Mouse (Mus musculus): Measurements from ENCODE around the gene Mdk. TPM values are rescaled to one million over a fixed set of nuclear protein-coding genes. Genes with fewer than 3 reads are reported as not detected.

Gene Mdk
- polyA plus RNA-seq, 1 experiment from 2014 or later, result 501 TPM

DNA sequence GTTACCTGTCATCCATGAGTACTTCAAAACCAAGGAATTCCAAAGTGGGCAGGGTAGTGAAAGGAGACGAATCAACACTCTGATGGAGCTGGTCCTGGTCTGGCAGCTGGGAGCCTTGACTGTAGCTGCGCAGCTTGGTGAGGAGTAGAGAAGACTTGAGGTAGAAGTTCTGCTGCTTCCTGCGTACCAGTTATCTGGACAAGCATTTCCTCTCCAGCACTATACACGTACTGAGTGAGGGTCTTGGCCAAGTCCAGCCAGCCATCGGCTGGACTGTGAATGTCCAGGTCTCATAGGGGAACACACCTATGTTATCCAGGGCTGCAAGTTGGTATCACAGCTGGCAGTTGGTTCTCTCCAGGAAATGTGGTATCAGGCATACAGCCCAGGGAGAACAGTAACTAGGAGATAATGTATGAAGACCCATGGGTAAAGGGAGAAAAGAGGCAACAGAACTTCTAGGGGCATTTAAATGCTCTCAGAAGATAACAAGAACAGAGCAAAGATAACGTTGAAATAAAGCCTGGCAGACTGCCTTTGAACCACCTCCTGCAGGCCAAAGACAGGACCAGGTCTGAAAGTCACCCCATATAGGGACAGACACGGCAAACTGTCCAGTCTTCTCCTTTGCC, 15.6 kb downstream of the Mdk start:
- Histone ChIP-seq H3K4me3 (ENCODE audit: low read depth, low read length) (no peak overlapping the region), H3K27ac (ENCODE audit: low read depth, low read length) (0 out of 2 replicates have a peak overlapping the region, but pooled peaks have one; percentile 33), H3K4me2 (peak overlapping the region; percentile 12; the same call in 1 of the 2 replicates), H3K9ac (ENCODE audit: low read depth, low read length) (no peak overlapping the region), H3K9me3 (ENCODE audit: control insufficient read depth, low read length) (no peaks in the 10 kb centered on the region), H3K4me1 (replicated peaks; ENCODE audit: control insufficient read depth, insufficient read depth, low read length) (peaks cover 31% of the 10 kb centered on the region), H3K36me3 (ENCODE audit: control insufficient read depth, insufficient read depth, low read length) (peaks cover 21% of the 10 kb centered on the region), H3K27me3 (replicated peaks; ENCODE audit: control insufficient read depth, insufficient read depth, low read length) (peaks cover 10% of the 10 kb centered on the region)
- ATAC-seq (replicated peaks; ENCODE audit: low FRiP score) (peak; percentile 72), DNase-seq (ENCODE audit: low spot score) (no peak)
- WGBS, result 50% methylated on average over 7 of the region's 7 CpGs

GRCm38 (mm10) chr2:91913328-91914110, 18.6 kb downstream of the Mdk start:
- Histone ChIP-seq H3K27ac (ENCODE audit: low read depth, low read length) (no peak overlapping the region), H3K4me2 (no peak overlapping the region), H3K4me1 (replicated peaks; ENCODE audit: control insufficient read depth, insufficient read depth, low read length) (peaks cover 28% of the 10 kb centered on the region), H3K9me3 (ENCODE audit: control insufficient read depth, low read length) (no peaks in the 10 kb centered on the region), H3K9ac (ENCODE audit: low read depth, low read length) (no peak overlapping the region), H3K27me3 (replicated peaks; ENCODE audit: control insufficient read depth, insufficient read depth, low read length) (no peaks in the 10 kb centered on the region), H3K4me3 (ENCODE audit: low read depth, low read length) (no peak overlapping the region), H3K36me3 (ENCODE audit: control insufficient read depth, insufficient read depth, low read length) (peaks cover 24% of the 10 kb centered on the region)
- WGBS, result 74% methylated on average over 7 of the region's 7 CpGs
- ATAC-seq (replicated peaks; ENCODE audit: low FRiP score) (0 out of 2 replicates have a peak, but pooled peaks have one; percentile 29), DNase-seq (ENCODE audit: low spot score) (no peak)

- 63% methylated on average over 3 of the region's 3 CpGs for WGBS
- peaks cover 27% of the 10 kb centered on the region for H3K4me1 ChIP-seq (replicated peaks; ENCODE audit: control insufficient read depth, insufficient read depth, low read length)
Measured at GRCm38 (mm10) chr2:91912616-91913015, 19.5 kb downstream of the Mdk start.

GRCm38 (mm10) chr2:91906141-91906540, 26.0 kb downstream of the Mdk start:
- Histone ChIP-seq H3K9me3 (ENCODE audit: control insufficient read depth, low read length) (no peaks in the 10 kb centered on the region), H3K4me3 (ENCODE audit: low read depth, low read length) (no peak overlapping the region), H3K4me2 (no peak overlapping the region), H3K27me3 (replicated peaks; ENCODE audit: control insufficient read depth, insufficient read depth, low read length) (no peaks in the 10 kb centered on the region), H3K36me3 (ENCODE audit: control insufficient read depth, insufficient read depth, low read length) (peaks cover 10% of the 10 kb centered on the region; the same call in 1 of the 2 replicates), H3K27ac (ENCODE audit: low read depth, low read length) (no peak overlapping the region), H3K4me1 (replicated peaks; ENCODE audit: control insufficient read depth, insufficient read depth, low read length) (no peaks in the 10 kb centered on the region), H3K9ac (ENCODE audit: low read depth, low read length) (no peak overlapping the region)
- whole genome bisulfite sequencing, result 94% methylated on average over 2 of the region's 2 CpGs
- no peak for DNase-seq (ENCODE audit: low spot score)
- ATAC-seq (replicated peaks; ENCODE audit: low FRiP score), result no peak

More at GRCm38 (mm10) chr2:91912616-91913015, 19.5 kb downstream of the Mdk start:
- ATAC-seq (replicated peaks; ENCODE audit: low FRiP score) (no peak), DNase-seq (ENCODE audit: low spot score) (no peak)
- Histone ChIP-seq H3K9ac (ENCODE audit: low read depth, low read length) (no peak overlapping the region), H3K9me3 (ENCODE audit: control insufficient read depth, low read length) (no peaks in the 10 kb centered on the region), H3K27ac (ENCODE audit: low read depth, low read length) (no peak overlapping the region), H3K36me3 (ENCODE audit: control insufficient read depth, insufficient read depth, low read length) (peaks cover 15% of the 10 kb centered on the region), H3K4me2 (no peak overlapping the region), H3K4me3 (ENCODE audit: low read depth, low read length) (no peak overlapping the region), H3K27me3 (replicated peaks; ENCODE audit: control insufficient read depth, insufficient read depth, low read length) (no peaks in the 10 kb centered on the region)

DNA sequence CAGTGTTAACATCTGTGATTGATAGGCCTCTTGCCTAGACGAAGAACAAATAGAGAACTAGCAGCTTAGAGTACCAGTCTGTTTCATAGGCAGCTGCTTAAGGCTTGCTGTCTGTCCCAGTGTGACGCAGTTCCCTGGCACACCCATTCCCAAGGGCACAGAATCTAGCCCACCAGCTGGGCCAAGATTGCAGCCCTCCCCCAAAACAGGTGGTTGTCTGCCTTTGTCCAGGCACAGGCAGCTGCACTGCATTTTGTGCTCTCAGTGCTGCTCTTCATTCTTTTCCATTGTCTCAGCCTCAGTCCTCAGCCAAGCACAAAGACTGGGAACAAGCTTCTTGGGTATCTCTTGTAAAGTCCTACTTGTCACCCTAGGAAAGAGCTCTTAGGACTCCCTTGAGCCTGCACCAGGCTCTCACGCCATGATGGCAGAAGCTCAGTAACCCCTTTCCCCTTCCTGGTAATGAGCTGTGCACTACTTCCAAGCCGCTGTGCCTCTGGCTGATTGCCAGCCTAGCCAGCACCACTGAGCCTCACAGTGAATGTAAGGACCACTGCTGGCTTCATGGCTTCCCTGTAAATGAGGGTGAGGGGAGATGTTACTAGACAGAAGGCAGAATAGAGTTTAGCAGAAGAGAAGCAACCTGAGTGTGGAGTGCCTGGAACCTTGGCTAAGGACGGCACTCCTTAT, 27.3 kb downstream of the Mdk start:
- peaks cover 10% of the 10 kb centered on the region; the same call in 1 of the 2 replicates for H3K36me3 ChIP-seq (ENCODE audit: control insufficient read depth, insufficient read depth, low read length)
- no peak overlapping the region for H3K27ac ChIP-seq (ENCODE audit: low read depth, low read length)
- 84% methylated on average over 5 of the region's 5 CpGs for WGBS
- no peaks in the 10 kb centered on the region for H3K4me1 ChIP-seq (replicated peaks; ENCODE audit: control insufficient read depth, insufficient read depth, low read length)
- DNase-seq (ENCODE audit: low spot score) (no peak), ATAC-seq (replicated peaks; ENCODE audit: low FRiP score) (no peak)
- no peaks in the 10 kb centered on the region for H3K9me3 ChIP-seq (ENCODE audit: control insufficient read depth, low read length)
- H3K9ac ChIP-seq (ENCODE audit: low read depth, low read length), result no peak overlapping the region
- H3K4me3 ChIP-seq (ENCODE audit: low read depth, low read length), result no peak overlapping the region
- H3K27me3 ChIP-seq (replicated peaks; ENCODE audit: control insufficient read depth, insufficient read depth, low read length), result no peaks in the 10 kb centered on the region
- H3K4me2 ChIP-seq, result no peak overlapping the region

GRCm38 (mm10) chr2:91903171-91903925, 28.7 kb downstream of the Mdk start:
- Histone ChIP-seq H3K27ac (ENCODE audit: low read depth, low read length) (no peak overlapping the region), H3K4me1 (replicated peaks; ENCODE audit: control insufficient read depth, insufficient read depth, low read length) (no peaks in the 10 kb centered on the region), H3K4me3 (ENCODE audit: low read depth, low read length) (no peak overlapping the region), H3K9ac (ENCODE audit: low read depth, low read length) (no peak overlapping the region), H3K4me2 (no peak overlapping the region), H3K9me3 (ENCODE audit: control insufficient read depth, low read length) (no peaks in the 10 kb centered on the region), H3K27me3 (replicated peaks; ENCODE audit: control insufficient read depth, insufficient read depth, low read length) (no peaks in the 10 kb centered on the region), H3K36me3 (ENCODE audit: control insufficient read depth, insufficient read depth, low read length) (peaks cover 10% of the 10 kb centered on the region; the same call in 1 of the 2 replicates)
- WGBS, result 83% methylated on average over 3 of the region's 3 CpGs
- ATAC-seq (replicated peaks; ENCODE audit: low FRiP score) (no peak), DNase-seq (ENCODE audit: low spot score) (no peak)

DNA sequence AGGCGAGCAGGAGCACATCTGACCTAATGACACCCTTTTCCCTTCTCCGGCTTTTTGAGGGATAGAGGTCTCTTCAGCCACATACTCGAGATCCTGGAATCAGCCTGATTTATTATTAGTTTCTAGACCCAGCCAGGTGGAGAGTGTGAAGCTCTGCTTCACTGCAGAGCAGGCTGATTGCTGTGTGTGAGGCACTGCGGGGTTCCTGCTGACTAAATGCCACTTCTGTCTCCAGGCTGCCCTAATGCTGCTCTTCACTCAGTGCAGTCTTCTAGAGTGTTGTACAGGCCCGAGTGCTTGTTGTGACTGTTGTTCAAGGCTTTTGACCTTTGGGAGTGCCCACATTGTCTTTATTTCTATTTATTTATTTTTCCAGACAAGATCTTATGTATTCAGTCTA, 29.8 kb downstream of the Mdk start:
- no peak overlapping the region for H3K4me2 ChIP-seq
- no peaks in the 10 kb centered on the region for H3K9me3 ChIP-seq (ENCODE audit: control insufficient read depth, low read length)

GRCm38 (mm10) chr2:91900431-91900830, 31.7 kb downstream of the Mdk start:
- DNase-seq (ENCODE audit: low spot score) (no peak), ATAC-seq (replicated peaks; ENCODE audit: low FRiP score) (no peak)
- WGBS, result 85% methylated on average over 8 of the region's 8 CpGs
- Histone ChIP-seq H3K27ac (ENCODE audit: low read depth, low read length) (no peak overlapping the region; the same call in 1 of the 2 replicates), H3K36me3 (ENCODE audit: control insufficient read depth, insufficient read depth, low read length) (peaks cover 10% of the 10 kb centered on the region), H3K9me3 (ENCODE audit: control insufficient read depth, low read length) (no peaks in the 10 kb centered on the region), H3K4me2 (no peak overlapping the region), H3K4me3 (ENCODE audit: low read depth, low read length) (no peak overlapping the region), H3K4me1 (replicated peaks; ENCODE audit: control insufficient read depth, insufficient read depth, low read length) (no peaks in the 10 kb centered on the region), H3K27me3 (replicated peaks; ENCODE audit: control insufficient read depth, insufficient read depth, low read length) (no peaks in the 10 kb centered on the region), H3K9ac (ENCODE audit: low read depth, low read length) (no peak overlapping the region)

More for the DNA sequence above, 29.8 kb downstream of the Mdk start:
- Histone ChIP-seq H3K9ac (ENCODE audit: low read depth, low read length) (no peak overlapping the region), H3K27me3 (replicated peaks; ENCODE audit: control insufficient read depth, insufficient read depth, low read length) (no peaks in the 10 kb centered on the region), H3K27ac (ENCODE audit: low read depth, low read length) (no peak overlapping the region), H3K36me3 (ENCODE audit: control insufficient read depth, insufficient read depth, low read length) (peaks cover 12% of the 10 kb centered on the region; the same call in 1 of the 2 replicates), H3K4me3 (ENCODE audit: low read depth, low read length) (no peak overlapping the region), H3K4me1 (replicated peaks; ENCODE audit: control insufficient read depth, insufficient read depth, low read length) (no peaks in the 10 kb centered on the region)
- 79% methylated on average over 5 of the region's 5 CpGs for WGBS
- ATAC-seq (replicated peaks; ENCODE audit: low FRiP score) (no peak), DNase-seq (ENCODE audit: low spot score) (no peak)
